Mouse (Mus musculus) adrenal gland, adult 2 months (tissue): ENCODE data around the gene Susd5. TPM values are rescaled to one million over a fixed set of nuclear protein-coding genes. Genes with fewer than 3 reads are reported as not detected.

Experiments used
- DNase-seq: peaks from one replicate; pipeline ENCODE4 v3.0.0; 2021
- long read RNA-seq: library from polyadenylated mRNA; stranded (forward); transcript quantifications from one replicate; pipeline ENCODE4 v2.0.0, GENCODE M21; 2021
- polyA plus RNA-seq: library from polyadenylated mRNA; depleted of rRNA; stranded (reverse); fragments of >200 nt; gene quantifications from 2 replicates; pipeline ENCODE4 v1.2.3, GENCODE M21; 2012; rRNA removed
- total RNA-seq, 2 experiments: library from RNA; stranded (reverse); gene quantifications; 2 replicates each; pipeline ENCODE4 v1.2.3; 2021

The Susd5 gene
- under 1 TPM in 1 of 2 experiments, not detected in 1; 0.31 TPM for total RNA-seq
- 0.29 TPM in 2 replicates for polyA plus RNA-seq
- long read RNA-seq, partial matches to known transcripts = 0 of 1 reads
- long read RNA-seq, other reads (novel, unspliced or antisense) = 1 of 1 reads

- no peak for DNase-seq
Measured at GRCm38 (mm10) chr9:114057090-114057796, at the start of gene Susd5. Susd5 (plus strand) TSS chr9:114057140.

- no peak for DNase-seq
Measured at GRCm38 (mm10) chr9:114007850-114008350, 49.0 kb upstream of the Susd5 start.

GRCm38 (mm10) chr9:114009526-114009925 lies 47.4 kb upstream of the Susd5 start:
- DNase-seq = no peak

GRCm38 (mm10) chr9:114011203-114011602 lies 45.7 kb upstream of the Susd5 start:
- no peak for DNase-seq

GRCm38 (mm10) chr9:114014034-114014433 lies 42.9 kb upstream of the Susd5 start:
- no peak for DNase-seq

GRCm38 (mm10) chr9:114015724-114016123 lies 41.2 kb upstream of the Susd5 start:
- no peak for DNase-seq

GRCm38 (mm10) chr9:114016402-114016801 lies 40.5 kb upstream of the Susd5 start:
- no peak for DNase-seq

- DNase-seq = no peak
Measured at GRCm38 (mm10) chr9:114019012-114019762, 37.8 kb upstream of the Susd5 start.

GRCm38 (mm10) chr9:114022141-114022540 lies 34.8 kb upstream of the Susd5 start:
- no peak for DNase-seq

GRCm38 (mm10) chr9:114025182-114025581 lies 31.8 kb upstream of the Susd5 start:
- no peak for DNase-seq

- DNase-seq = no peak
Measured at GRCm38 (mm10) chr9:114025846-114026245, 31.1 kb upstream of the Susd5 start.

GRCm38 (mm10) chr9:114026261-114026934 lies 30.5 kb upstream of the Susd5 start:
- DNase-seq = peak; percentile 57

- DNase-seq = no peak
Measured at GRCm38 (mm10) chr9:114040945-114041344, 16.0 kb upstream of the Susd5 start.

GRCm38 (mm10) chr9:114042490-114042889 lies 14.4 kb upstream of the Susd5 start:
- DNase-seq = no peak

GRCm38 (mm10) chr9:114044446-114044845 lies 12.5 kb upstream of the Susd5 start:
- no peak for DNase-seq

- DNase-seq = no peak
Measured at GRCm38 (mm10) chr9:114046028-114046427, 10.9 kb upstream of the Susd5 start, which contains the start of gene Fbxl2. Fbxl2 (minus strand) TSS chr9:114046191.

- no peak for DNase-seq
Measured at GRCm38 (mm10) chr9:114046676-114047075, 10.3 kb upstream of the Susd5 start.

- no peak for DNase-seq
Measured at GRCm38 (mm10) chr9:114050106-114050505, 6.8 kb upstream of the Susd5 start.

GRCm38 (mm10) chr9:114050778-114051177 lies 6.2 kb upstream of the Susd5 start:
- no peak for DNase-seq

GRCm38 (mm10) chr9:114052031-114052430 lies 4.9 kb upstream of the Susd5 start:
- DNase-seq = no peak

GRCm38 (mm10) chr9:114052866-114053265 lies 4.1 kb upstream of the Susd5 start:
- no peak for DNase-seq

- no peak for DNase-seq
Measured at GRCm38 (mm10) chr9:114068494-114069053, 11.6 kb downstream of the Susd5 start.
